Comparison of ENCODE assay signal across 18 mouse cellular contexts in genomic region chr10:63784808-63785535, GRCm38 (mm10).
DNase-seq lines count a peak whose midpoint lies in the region; ATAC-seq and TF ChIP-seq lines count a peak whose summit lies in the region.
"Had no signal": no experiment of that assay in that cellular context is flagged by ENCODE, and none has a peak within 500 bp of the region (broad histone marks: within the 10 kb centered on the region; RNA-seq: fewer than 3 reads in every experiment).

No protein-coding gene starts in this region.

- TF ChIP-seq EP300 in stomach, postnatal 0 days (optimal IDR thresholded peaks at IDR 0.05): no peak

- no peak for ATAC-seq in cerebellum, adult (ENCODE audit: insufficient number of reproducible peaks, low FRiP score, low TSS enrichment)
- peak; percentile 17; the same call in 1 of the 2 replicates for ATAC-seq in stomach, embryonic 16.5 days (ENCODE audit: insufficient read depth, low FRiP score)
- ATAC-seq in stomach, postnatal 0 days (ENCODE audit: low FRiP score, low TSS enrichment): no peak
- no peak for ATAC-seq in forebrain, postnatal 0 days
- ATAC-seq: forebrain, embryonic 14.5 days had no signal

- peak; percentile 56 to 67 for DNase-seq in cerebellum, postnatal 14 days
- DNase-seq in stomach, postnatal 0 days (ENCODE audit: low spot score): no peak
- peak; percentile 22 to 33 for DNase-seq in heart, postnatal 10 days
- DNase-seq in urinary bladder, postnatal 25 days (ENCODE audit: low spot score): peak; percentile 9
- DNase-seq in left cerebral cortex, postnatal 36 days (ENCODE audit: low spot score in 2 of 2): no peak
- no peak for DNase-seq in forebrain, postnatal 0 days
- DNase-seq: B cell, adult 2 months; gastrocnemius, postnatal 10 days; kidney, adult 11 months; layer of hippocampus, adult 9-11 months; spleen, adult 18-20 months had no signal

- no peak overlapping the region for H3K27ac ChIP-seq in stomach, embryonic 16.5 days (ENCODE audit: low read length)
- H3K27ac ChIP-seq in stomach, postnatal 0 days (replicated peaks): no peak overlapping the region
- H3K27ac ChIP-seq in forebrain, postnatal 0 days (ENCODE audit: low read depth, low read length): no peak overlapping the region
- H3K27ac ChIP-seq: embryonic facial prominence, embryonic 15.5 days; limb, embryonic 10.5 days; liver, embryonic 14.5 days; midbrain, embryonic 10.5 days had no signal

- H3K9me3 ChIP-seq in stomach, embryonic 16.5 days (replicated peaks; ENCODE audit: control insufficient read depth, low read length): no peaks in the 10 kb centered on the region
- H3K9me3 ChIP-seq in stomach, postnatal 0 days (ENCODE audit: control insufficient read depth, low read length): no peaks in the 10 kb centered on the region
- no peaks in the 10 kb centered on the region for H3K9me3 ChIP-seq in forebrain, postnatal 0 days (ENCODE audit: low read length)
- H3K9me3 ChIP-seq: embryonic facial prominence, embryonic 15.5 days; limb, embryonic 10.5 days; midbrain, embryonic 10.5 days had no signal

- no peak for TF ChIP-seq CTCF in stomach, postnatal 0 days (IDR thresholded peaks at IDR 0.05; ENCODE audit: low read depth)
- TF ChIP-seq CTCF in forebrain, postnatal 0 days (IDR thresholded peaks at IDR 0.05; ENCODE audit: low read depth): no peak

- no peaks in the 10 kb centered on the region for H3K27me3 ChIP-seq in stomach, embryonic 16.5 days (ENCODE audit: control insufficient read depth, insufficient read depth, low read length)
- no peaks in the 10 kb centered on the region for H3K27me3 ChIP-seq in stomach, postnatal 0 days (ENCODE audit: control insufficient read depth, insufficient read depth, low read length)
- no peaks in the 10 kb centered on the region for H3K27me3 ChIP-seq in forebrain, postnatal 0 days (ENCODE audit: insufficient read depth, low read length)
- H3K27me3 ChIP-seq: embryonic facial prominence, embryonic 15.5 days had no signal

- H3K36me3 ChIP-seq in stomach, embryonic 16.5 days (ENCODE audit: control insufficient read depth, insufficient read depth, low read length): no peaks in the 10 kb centered on the region
- no peaks in the 10 kb centered on the region for H3K36me3 ChIP-seq in stomach, postnatal 0 days (ENCODE audit: control insufficient read depth, insufficient read depth, low read length)
- no peaks in the 10 kb centered on the region for H3K36me3 ChIP-seq in forebrain, postnatal 0 days (ENCODE audit: insufficient read depth)
- H3K36me3 ChIP-seq: embryonic facial prominence, embryonic 15.5 days; limb, embryonic 10.5 days; midbrain, embryonic 10.5 days had no signal

- H3K4me3 ChIP-seq in stomach, embryonic 16.5 days (replicated peaks; ENCODE audit: low read length): no peak overlapping the region
- H3K4me3 ChIP-seq in stomach, postnatal 0 days (ENCODE audit: low read depth, low read length): no peak overlapping the region
- H3K4me3 ChIP-seq in forebrain, postnatal 0 days (ENCODE audit: low read depth, low read length): no peak overlapping the region
- H3K4me3 ChIP-seq: embryonic facial prominence, embryonic 15.5 days; limb, embryonic 10.5 days; midbrain, embryonic 10.5 days had no signal

- intact Hi-C loops in heart, postnatal 10 days (cut with DNase I): no loop called here
- intact Hi-C loops in left cerebral cortex, postnatal 36 days (cut with DNase I): no loop called here

- no peaks in the 10 kb centered on the region for H3K4me1 ChIP-seq in stomach, embryonic 16.5 days (ENCODE audit: control insufficient read depth, insufficient read depth, low read length)
- no peaks in the 10 kb centered on the region for H3K4me1 ChIP-seq in stomach, postnatal 0 days (replicated peaks; ENCODE audit: control insufficient read depth, insufficient read depth)
- H3K4me1 ChIP-seq in forebrain, postnatal 0 days (ENCODE audit: insufficient read depth): no peaks in the 10 kb centered on the region
- H3K4me1 ChIP-seq: embryonic facial prominence, embryonic 15.5 days; limb, embryonic 10.5 days; midbrain, embryonic 10.5 days had no signal

- 56% methylated on average over 20 of the region's 20 CpGs for WGBS in stomach, embryonic 16.5 days
- WGBS in stomach, postnatal 0 days: 48% methylated on average over 20 of the region's 20 CpGs
- WGBS in forebrain, postnatal 0 days: 78% methylated on average over 20 of the region's 20 CpGs

- H3K9ac ChIP-seq in stomach, embryonic 16.5 days (ENCODE audit: low read length): no peak overlapping the region
- no peak overlapping the region for H3K9ac ChIP-seq in stomach, postnatal 0 days (ENCODE audit: low read length)
- H3K9ac ChIP-seq in forebrain, postnatal 0 days: no peak overlapping the region
- H3K9ac ChIP-seq: embryonic facial prominence, embryonic 15.5 days; liver, embryonic 14.5 days had no signal

- no peak overlapping the region for H3K4me2 ChIP-seq in stomach, embryonic 16.5 days (ENCODE audit: low read depth, low read length)
- no peak overlapping the region for H3K4me2 ChIP-seq in stomach, postnatal 0 days (replicated peaks; ENCODE audit: low read depth)
- no peak overlapping the region for H3K4me2 ChIP-seq in forebrain, postnatal 0 days (ENCODE audit: low read depth)
- H3K4me2 ChIP-seq: embryonic facial prominence, embryonic 15.5 days had no signal

Comparison
In these comparisons a context has a peak if more than half of its experiments do, and no peak if none do; other contexts are left out.
1. DNase-seq: peak in cerebellum, postnatal 14 days (2 of 2), heart, postnatal 10 days (2 of 2) and urinary bladder, postnatal 25 days (single experiment); none in stomach, postnatal 0 days (single experiment), left cerebral cortex, postnatal 36 days (0 of 2) and forebrain, postnatal 0 days (single experiment).